Comparison of ENCODE assay signal across 9 mouse cellular contexts in the genomic region with DNA sequence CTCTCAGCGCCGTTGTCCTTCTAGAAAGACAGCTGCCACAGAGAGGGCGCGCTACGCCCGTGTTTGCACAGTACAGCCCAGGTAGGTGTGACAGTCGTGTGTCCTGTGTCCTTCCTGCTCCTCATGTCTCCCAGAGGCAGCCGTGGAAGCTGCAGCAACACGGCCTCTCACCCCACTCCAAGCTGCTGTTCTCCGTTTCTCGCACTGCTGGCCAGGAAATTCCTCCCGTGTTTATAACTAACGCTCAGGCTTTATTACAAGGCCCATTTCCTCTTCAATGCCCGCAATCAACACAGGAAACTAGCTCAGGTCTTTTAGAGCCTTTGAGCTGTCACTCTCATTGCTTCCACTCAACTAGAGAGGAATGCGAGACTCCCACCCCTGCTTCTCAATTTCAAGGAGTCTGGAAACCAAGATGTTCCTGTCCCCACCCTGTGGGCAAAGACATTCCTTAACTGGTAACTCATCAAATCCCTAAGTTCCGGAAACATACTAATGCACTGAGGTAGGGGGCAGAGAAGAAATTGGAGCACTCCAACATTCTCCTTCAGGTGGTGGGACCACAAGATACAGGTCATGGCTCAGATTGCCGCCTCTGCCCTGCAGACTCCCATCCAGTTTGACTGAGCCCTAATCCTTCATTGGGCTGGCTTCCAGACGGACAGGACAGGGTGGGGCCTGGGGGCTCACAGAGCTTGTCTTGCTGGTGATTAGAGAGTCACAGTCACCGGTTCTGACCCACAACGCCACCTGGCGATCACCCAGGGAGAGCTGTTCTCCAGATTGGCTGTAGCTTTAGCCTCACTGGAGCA. TPM values are rescaled to one million over a fixed set of nuclear protein-coding genes. Genes with fewer than 3 reads are reported as not detected.
DNase-seq lines count a peak whose midpoint lies in the region; ATAC-seq and TF ChIP-seq lines count a peak whose summit lies in the region.
"Had no signal": no experiment of that assay in that cellular context is flagged by ENCODE, and none has a peak within 500 bp of the region (broad histone marks: within the 10 kb centered on the region; RNA-seq: fewer than 3 reads in every experiment).

No protein-coding gene starts in this region.

- peak overlapping the region; percentile 23; the same call in 1 of the 2 replicates for H3K27ac ChIP-seq in heart, embryonic 16.5 days (ENCODE audit: low read length)
- no peak overlapping the region for H3K27ac ChIP-seq in liver, postnatal 0 days (ENCODE audit: low read depth)
- peak overlapping the region; percentile 45; the same call in 1 of the 2 replicates for H3K27ac ChIP-seq in stomach, postnatal 0 days (replicated peaks)
- H3K27ac ChIP-seq: neural tube, embryonic 12.5 days had no signal

- H3K9me3 ChIP-seq in heart, embryonic 16.5 days (replicated peaks; ENCODE audit: control insufficient read depth, low read length) = no peaks in the 10 kb centered on the region
- H3K9me3 ChIP-seq in liver, postnatal 0 days (ENCODE audit: low read length) = no peaks in the 10 kb centered on the region
- no peaks in the 10 kb centered on the region for H3K9me3 ChIP-seq in stomach, postnatal 0 days (ENCODE audit: control insufficient read depth, low read length)
- H3K9me3 ChIP-seq: neural tube, embryonic 12.5 days had no signal

- H3K27me3 ChIP-seq in heart, embryonic 16.5 days (ENCODE audit: control insufficient read depth, insufficient read depth, low read length) = peaks cover 4% of the 10 kb centered on the region; the same call in 1 of the 2 replicates
- H3K27me3 ChIP-seq in liver, postnatal 0 days (ENCODE audit: insufficient read depth, low read length) = 0 out of 2 replicates have a peak, but pooled peaks cover 11% of the 10 kb centered on the region
- H3K27me3 ChIP-seq in stomach, postnatal 0 days (ENCODE audit: control insufficient read depth, insufficient read depth, low read length) = no peaks in the 10 kb centered on the region
- H3K27me3 ChIP-seq: neural tube, embryonic 12.5 days had no signal

- H3K36me3 ChIP-seq in heart, embryonic 16.5 days (ENCODE audit: control insufficient read depth, insufficient read depth) = no peaks in the 10 kb centered on the region
- H3K36me3 ChIP-seq in liver, postnatal 0 days (replicated peaks; ENCODE audit: insufficient read depth, low read length) = no peaks in the 10 kb centered on the region
- no peaks in the 10 kb centered on the region for H3K36me3 ChIP-seq in stomach, postnatal 0 days (ENCODE audit: control insufficient read depth, insufficient read depth, low read length)
- H3K36me3 ChIP-seq: neural tube, embryonic 12.5 days had no signal

- no peak for TF ChIP-seq EP300 in liver, postnatal 0 days (IDR thresholded peaks at IDR 0.05; ENCODE audit: low read depth)
- no peak for TF ChIP-seq EP300 in stomach, postnatal 0 days (optimal IDR thresholded peaks at IDR 0.05)

- 0 out of 2 replicates have a peak, but pooled peaks have one; percentile 14 for ATAC-seq in heart, embryonic 16.5 days (replicated peaks; ENCODE audit: extremely low read depth, insufficient read depth, low FRiP score)
- ATAC-seq in liver, postnatal 0 days = no peak
- ATAC-seq in stomach, postnatal 0 days (ENCODE audit: low FRiP score, low TSS enrichment) = no peak

- peak; percentile 45 for DNase-seq in kidney, adult 11 months
- DNase-seq in kidney, adult 18-20 months = no peak
- DNase-seq in ZHBTc4 (ENCODE audit: low read depth, low spot score) = peak; percentile 91
- no peak for DNase-seq in liver, postnatal 0 days
- peak; percentile 45 for DNase-seq in stomach, postnatal 0 days (ENCODE audit: low spot score)
- DNase-seq in thymus, postnatal 10 days (ENCODE audit: low spot score in 2 of 2) = no peak
- no peak for DNase-seq in gastrocnemius, postnatal 25 days

- H3K4me3 ChIP-seq in heart, embryonic 16.5 days (ENCODE audit: low read length) = no peak overlapping the region
- H3K4me3 ChIP-seq in liver, postnatal 0 days (ENCODE audit: low read depth, low read length) = no peak overlapping the region
- H3K4me3 ChIP-seq in stomach, postnatal 0 days (ENCODE audit: low read depth, low read length) = no peak overlapping the region
- H3K4me3 ChIP-seq: neural tube, embryonic 12.5 days had no signal

- no peak overlapping the region for H3K4me2 ChIP-seq in heart, embryonic 16.5 days (ENCODE audit: low read depth, low read length)
- H3K4me2 ChIP-seq in liver, postnatal 0 days (ENCODE audit: low read depth, low read length) = no peak overlapping the region
- H3K4me2 ChIP-seq in stomach, postnatal 0 days (replicated peaks; ENCODE audit: low read depth) = no peak overlapping the region
- H3K4me2 ChIP-seq: neural tube, embryonic 12.5 days had no signal

- peak; percentile 37 for TF ChIP-seq CTCF in liver, postnatal 0 days (IDR thresholded peaks at IDR 0.05; ENCODE audit: low read depth)
- TF ChIP-seq CTCF in stomach, postnatal 0 days (IDR thresholded peaks at IDR 0.05; ENCODE audit: low read depth) = peak; percentile 63

- WGBS in heart, embryonic 16.5 days = 48% methylated on average over 21 of the region's 21 CpGs
- whole genome bisulfite sequencing in liver, postnatal 0 days (ENCODE audit: insufficient replicate concordance) = 41% methylated on average over 21 of the region's 21 CpGs
- WGBS in stomach, postnatal 0 days = 33% methylated on average over 21 of the region's 21 CpGs

- no peak overlapping the region for H3K9ac ChIP-seq in heart, embryonic 16.5 days (ENCODE audit: low read length)
- H3K9ac ChIP-seq in liver, postnatal 0 days (replicated peaks) = no peak overlapping the region
- no peak overlapping the region for H3K9ac ChIP-seq in stomach, postnatal 0 days (ENCODE audit: low read length)
- H3K9ac ChIP-seq: neural tube, embryonic 12.5 days had no signal

- H3K4me1 ChIP-seq in heart, embryonic 16.5 days (ENCODE audit: control insufficient read depth, insufficient read depth, low read length) = peaks cover 13% of the 10 kb centered on the region
- peaks cover 2% of the 10 kb centered on the region; the same call in 1 of the 2 replicates for H3K4me1 ChIP-seq in liver, postnatal 0 days (ENCODE audit: insufficient read depth)
- peaks cover 5% of the 10 kb centered on the region; the same call in 1 of the 2 replicates for H3K4me1 ChIP-seq in stomach, postnatal 0 days (replicated peaks; ENCODE audit: control insufficient read depth, insufficient read depth)

RNA-seq across cellular contexts. Expression of a gene that starts 5.9 kb away (rescaled TPM):
- 0.49 and 0.62 TPM in 2 replicates for polyA plus RNA-seq in heart, embryonic 16.5 days (2015; fragmentation: Nextera tagmentation; extraction: Ambion mirVana)
- polyA plus RNA-seq in liver, postnatal 0 days (2015; fragmentation: Nextera tagmentation; extraction: Ambion mirVana) = 0.32 and 0.40 TPM in 2 replicates
- polyA plus RNA-seq in stomach, postnatal 0 days (2015; fragmentation: Nextera tagmentation; extraction: Ambion mirVana) = 0.31 and 0.34 TPM in 2 replicates
- under 1 TPM; 0.16 to 0.26 TPM for total RNA-seq in gastrocnemius, postnatal 25 days (2021)

RNA-seq across cellular contexts. Expression of a gene that starts 23.4 kb away (rescaled TPM):
- 3.4 and 4.3 TPM in 2 replicates for polyA plus RNA-seq in heart, embryonic 16.5 days (2015; fragmentation: Nextera tagmentation; extraction: Ambion mirVana)
- 6.0 and 6.8 TPM in 2 replicates for polyA plus RNA-seq in liver, postnatal 0 days (2015; fragmentation: Nextera tagmentation; extraction: Ambion mirVana)
- polyA plus RNA-seq in stomach, postnatal 0 days (2015; fragmentation: Nextera tagmentation; extraction: Ambion mirVana) = 4.5 and 6.2 TPM in 2 replicates
- total RNA-seq in gastrocnemius, postnatal 25 days (2021) = 1 to 10 TPM in 1 of 2 experiments, under 1 TPM in 1; 0.79 to 1.3 TPM

Comparison
In these comparisons a context has a peak if more than half of its experiments do, and no peak if none do; other contexts are left out.
1. DNase-seq: peak in kidney, adult 11 months (single experiment), ZHBTc4 (single experiment) and stomach, postnatal 0 days (single experiment); none in kidney, adult 18-20 months (single experiment), liver, postnatal 0 days (single experiment), thymus, postnatal 10 days (0 of 2) and gastrocnemius, postnatal 25 days (single experiment).